Mouse (Mus musculus) small intestine, adult 2 months (tissue): ENCODE data around the gene Fggy. TPM values are rescaled to one million over a fixed set of nuclear protein-coding genes. Genes with fewer than 3 reads are reported as not detected.

Source experiments
- H3K27ac ChIP-seq: fragments of 200-500 bp; 2 replicates; pipeline ENCODE4 v1.5.1; 2012; ENCODE audit warnings: low read depth, low read length, control low read depth, inconsistent platforms; ENCODE audit not compliant: insufficient read depth
- H3K27me3 ChIP-seq: fragments of 200-500 bp; 2 replicates; pipeline ENCODE4 v1.6.1; 2012; ENCODE audit warnings: mild to moderate bottlenecking, moderate library complexity, low read length, inconsistent platforms; ENCODE audit not compliant: control insufficient read depth, insufficient read depth
- H3K36me3 ChIP-seq: fragments of 200-500 bp; 2 replicates; pipeline ENCODE4 v1.6.1; 2012; ENCODE audit warnings: mild to moderate bottlenecking, low read length, control low read depth, inconsistent platforms; ENCODE audit not compliant: control insufficient read depth, insufficient read depth
- H3K4me1 ChIP-seq: fragments of 200-500 bp; 2 replicates; pipeline ENCODE4 v1.6.1; 2012; ENCODE audit warnings: low read length, inconsistent platforms, mixed read lengths; ENCODE audit not compliant: control insufficient read depth, insufficient read depth, insufficient read length
- H3K4me3 ChIP-seq: fragments of 200-500 bp; 2 replicates; pipeline ENCODE4 v1.5.1; 2012; ENCODE audit warnings: low read depth, mild to moderate bottlenecking, control low read depth, inconsistent platforms, low read length, moderate library complexity
- CTCF ChIP-seq: fragments of 200-500 bp; IDR thresholded peaks from 2 replicates; pipeline ENCODE4 v1.5.1; 2012; ENCODE audit warnings: low read depth, mild to moderate bottlenecking, control low read depth, inconsistent platforms, low read length, moderate library complexity, mixed read lengths; ENCODE audit not compliant: insufficient replicate concordance, insufficient read length; ENCODE audit errors: extremely low read depth
- POLR2A ChIP-seq: fragments of 200-500 bp; IDR thresholded peaks from 2 replicates; pipeline ENCODE4 v1.6.1; 2012; ENCODE audit warnings: low read depth, mild to moderate bottlenecking, control low read depth, inconsistent platforms, low read length, moderate library complexity
- WGBS: fragments of 180-500 bp; shearing (Covaris S2); methylation state at CpG from one replicate; pipeline ENCODE4 v1.1.7; 2018; 5-methylcytosine and 5-hydroxymethylcytosine counted together
- polyA plus RNA-seq: library from polyadenylated mRNA; depleted of rRNA; stranded (reverse); fragments of >200 nt; gene quantifications from 2 replicates; pipeline ENCODE4 v1.2.3, GENCODE M21; 2012

Fggy gene
- polyA plus RNA-seq, 1 experiment: 0.52 TPM

DNA sequence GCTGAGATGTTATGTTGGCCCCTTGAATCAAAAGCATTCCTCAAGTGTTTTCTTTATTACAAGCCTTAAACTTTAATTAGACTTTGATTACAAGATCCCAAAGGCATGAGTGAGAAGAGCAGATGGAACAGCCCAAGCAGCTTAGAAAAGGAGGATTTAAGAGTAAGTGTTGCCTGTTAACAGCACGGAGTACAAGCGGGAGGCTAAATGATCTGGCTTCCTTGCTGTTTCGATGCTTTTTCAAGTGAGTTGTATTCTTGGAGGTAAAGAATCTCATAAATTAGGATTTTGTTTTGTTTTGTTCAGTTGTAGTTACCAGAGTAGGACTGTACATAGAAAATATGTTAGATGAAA, 92.2 kb downstream of the Fggy start:
- Histone ChIP-seq H3K27me3 (no peaks in the 10 kb centered on the region), H3K4me1 (no peaks in the 10 kb centered on the region), H3K4me3 (no peak overlapping the region), H3K36me3 (no peaks in the 10 kb centered on the region), H3K27ac (no peak overlapping the region)
- no peak for TF ChIP-seq POLR2A
- no peak for TF ChIP-seq CTCF
- 88% methylated on average over 3 of the region's 3 CpGs for WGBS

- 92% methylated on average over 6 of the region's 6 CpGs for WGBS
- Histone ChIP-seq H3K4me1 (no peaks in the 10 kb centered on the region), H3K4me3 (no peak overlapping the region), H3K27ac (no peak overlapping the region), H3K27me3 (no peaks in the 10 kb centered on the region), H3K36me3 (no peaks in the 10 kb centered on the region)
- TF ChIP-seq CTCF (no peak), POLR2A (no peak)
Measured at GRCm38 (mm10) chr4:95649980-95650379, 92.7 kb downstream of the Fggy start.

DNA sequence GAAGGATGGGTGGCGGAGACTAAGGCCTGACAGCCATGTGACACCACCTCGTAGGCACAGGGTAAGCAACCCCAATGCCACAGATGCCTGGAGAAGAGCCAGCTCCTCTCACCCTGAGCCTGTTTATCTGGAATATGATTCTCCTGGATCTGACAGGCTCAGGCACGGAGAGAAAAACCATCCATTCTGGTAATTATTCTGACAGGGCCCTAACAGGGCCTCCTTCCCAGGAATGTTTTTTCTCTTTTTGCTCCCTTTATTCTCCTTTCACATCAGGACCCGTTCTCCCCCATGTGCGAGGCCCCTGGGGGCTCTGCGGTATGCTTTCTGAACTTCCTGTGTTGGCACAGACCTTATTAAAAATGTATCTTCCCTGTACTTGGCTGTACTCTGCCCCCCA, 94.7 kb downstream of the Fggy start:
- Histone ChIP-seq H3K4me1 (no peaks in the 10 kb centered on the region), H3K27me3 (no peaks in the 10 kb centered on the region), H3K27ac (no peak overlapping the region), H3K36me3 (no peaks in the 10 kb centered on the region), H3K4me3 (no peak overlapping the region)
- TF ChIP-seq CTCF (no peak), POLR2A (no peak)
- WGBS: 78% methylated on average over 6 of the region's 6 CpGs

GRCm38 (mm10) chr4:95653296-95653912, 96.1 kb downstream of the Fggy start:
- no peak for TF ChIP-seq POLR2A
- TF ChIP-seq CTCF: no peak
- Histone ChIP-seq H3K36me3 (no peaks in the 10 kb centered on the region), H3K27ac (no peak overlapping the region), H3K4me3 (no peak overlapping the region), H3K4me1 (no peaks in the 10 kb centered on the region), H3K27me3 (no peaks in the 10 kb centered on the region)
- 64% methylated on average over 4 of the region's 4 CpGs for WGBS

DNA sequence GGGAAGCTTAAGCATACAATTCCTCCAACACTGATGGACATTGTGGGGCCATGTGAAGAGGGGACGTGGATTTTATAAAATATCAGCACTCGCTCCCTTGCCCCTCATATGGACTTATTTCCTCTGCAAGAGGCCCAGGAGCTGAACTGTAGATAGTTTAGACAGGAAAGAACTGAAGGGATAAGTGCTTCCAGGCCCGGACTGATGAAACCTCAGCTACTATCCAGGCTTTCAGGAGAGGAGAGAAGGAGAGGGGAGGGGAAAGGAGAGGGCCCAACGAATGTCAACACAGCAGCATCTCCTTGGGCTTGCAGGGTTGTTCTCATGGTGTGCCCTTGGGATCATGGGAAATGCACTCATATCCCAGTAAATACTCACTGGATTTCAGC, 96.6 kb downstream of the Fggy start:
- H3K27me3 ChIP-seq: no peaks in the 10 kb centered on the region
- no peak overlapping the region for H3K27ac ChIP-seq
- TF ChIP-seq POLR2A (no peak), CTCF (no peak)
- H3K4me1 ChIP-seq: no peaks in the 10 kb centered on the region
- no peaks in the 10 kb centered on the region for H3K36me3 ChIP-seq
- WGBS: 82% methylated on average over 4 of the region's 4 CpGs
- H3K4me3 ChIP-seq: no peak overlapping the region

DNA sequence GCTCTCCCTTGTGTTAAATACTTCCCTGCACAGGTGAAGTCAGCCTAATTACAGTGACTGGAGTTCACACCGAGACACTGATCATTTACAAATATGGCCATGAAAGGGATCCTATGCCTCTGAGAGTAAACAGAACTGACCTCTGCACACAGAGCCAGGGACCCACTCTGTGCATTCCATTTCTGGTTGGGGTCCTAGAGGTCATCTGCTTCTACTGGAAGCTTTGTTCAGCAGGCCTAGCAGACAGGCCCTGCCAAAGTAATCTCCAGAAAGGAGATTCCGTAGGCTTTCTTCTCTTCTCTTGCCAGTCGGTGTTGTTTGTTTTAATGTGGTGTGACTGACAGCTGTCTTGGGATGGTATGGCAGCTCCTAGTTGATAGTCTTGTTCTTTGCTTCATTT, 101.7 kb downstream of the Fggy start:
- TF ChIP-seq CTCF (no peak), POLR2A (no peak)
- Histone ChIP-seq H3K27me3 (no peaks in the 10 kb centered on the region), H3K27ac (no peak overlapping the region), H3K4me1 (no peaks in the 10 kb centered on the region), H3K4me3 (no peak overlapping the region), H3K36me3 (no peaks in the 10 kb centered on the region)
- 27% methylated on average over 3 of the region's 3 CpGs for WGBS

GRCm38 (mm10) chr4:95663596-95663995, 106.3 kb downstream of the Fggy start:
- 69% methylated on average over 4 of the region's 4 CpGs for WGBS
- TF ChIP-seq POLR2A (no peak), CTCF (no peak)
- Histone ChIP-seq H3K36me3 (no peaks in the 10 kb centered on the region), H3K4me1 (no peaks in the 10 kb centered on the region), H3K4me3 (no peak overlapping the region), H3K27me3 (no peaks in the 10 kb centered on the region), H3K27ac (no peak overlapping the region)

DNA sequence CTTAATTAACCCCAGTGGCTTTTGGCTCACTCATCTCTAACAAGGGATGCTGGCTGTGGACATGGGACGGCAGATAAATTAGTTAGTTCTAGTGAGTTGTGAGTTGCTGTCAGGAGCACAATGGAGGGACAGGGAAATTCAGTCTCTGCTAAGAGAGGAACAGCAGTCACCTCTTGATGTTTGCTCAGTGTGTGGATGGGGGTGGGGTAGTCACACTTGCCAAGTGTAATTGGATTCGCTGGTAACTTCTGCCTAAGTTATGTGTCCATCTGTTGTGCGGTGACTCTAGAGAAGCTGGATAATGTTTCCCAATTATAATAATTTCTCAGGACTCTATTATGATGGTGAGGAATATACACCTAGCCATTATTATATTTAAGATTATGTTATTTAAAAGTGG, 107.0 kb downstream of the Fggy start:
- 53% methylated on average over 3 of the region's 3 CpGs for WGBS
- Histone ChIP-seq H3K27me3 (no peaks in the 10 kb centered on the region), H3K36me3 (no peaks in the 10 kb centered on the region), H3K27ac (no peak overlapping the region), H3K4me1 (no peaks in the 10 kb centered on the region), H3K4me3 (no peak overlapping the region)
- no peak for TF ChIP-seq POLR2A
- TF ChIP-seq CTCF: no peak
